Mouse (Mus musculus) kidney, adult 2 months (tissue): ENCODE measurements around the gene Acp4.

Experiments used
- CTCF ChIP-seq: fragments of 200-500 bp; conservative IDR thresholded peaks from 2 replicates; pipeline ENCODE4 v1.5.1; 2011; ENCODE audit warnings: low read depth, mild to moderate bottlenecking, control low read depth, low read length, moderate library complexity, mixed read lengths; ENCODE audit not compliant: insufficient read depth, insufficient read length
- POLR2A ChIP-seq: fragments of 200-500 bp; IDR thresholded peaks from one replicate; pipeline ENCODE4 v1.6.1; 2011; ENCODE audit warnings: low read depth, low read length, control low read depth

DNA sequence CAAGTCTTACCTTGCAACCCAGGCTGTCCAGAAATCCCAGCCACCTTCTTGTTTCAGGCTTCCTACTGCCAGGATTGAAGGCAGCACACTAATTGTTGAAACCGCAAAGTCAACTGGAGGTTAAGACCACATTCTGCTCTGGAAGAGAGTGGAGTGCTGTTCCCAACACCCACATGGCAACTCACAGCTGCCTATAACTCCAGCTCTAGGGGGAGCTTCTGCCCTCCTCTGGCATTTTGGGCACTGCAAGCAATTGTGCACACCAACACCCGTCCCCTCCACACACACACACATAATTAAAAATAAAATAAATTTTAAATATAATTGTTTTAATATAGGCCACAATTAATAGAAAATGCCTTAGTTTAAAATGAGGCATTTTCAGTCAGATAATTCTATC, 16.0 kb downstream of the Acp4 start:
- TF ChIP-seq CTCF (peak; percentile 44; the same call in 1 of the 2 replicates), POLR2A (no peak)
